Mouse (Mus musculus): ENCODE data around the gene Csta1. TPM values are rescaled to one million over a fixed set of nuclear protein-coding genes. Genes with fewer than 3 reads are reported as not detected.
A peak's percentile ranks its signal among the peaks of the same experiment; 100 is the strongest.
"Not testable (repeated sequence)": the region's sequence is repeated elsewhere in the genome, so short reads cannot be mapped to it uniquely, and the experiment has no call there.

Csta1 gene
- polyA plus RNA-seq (2012; rRNA removed): not detected in 2 replicates

DNA sequence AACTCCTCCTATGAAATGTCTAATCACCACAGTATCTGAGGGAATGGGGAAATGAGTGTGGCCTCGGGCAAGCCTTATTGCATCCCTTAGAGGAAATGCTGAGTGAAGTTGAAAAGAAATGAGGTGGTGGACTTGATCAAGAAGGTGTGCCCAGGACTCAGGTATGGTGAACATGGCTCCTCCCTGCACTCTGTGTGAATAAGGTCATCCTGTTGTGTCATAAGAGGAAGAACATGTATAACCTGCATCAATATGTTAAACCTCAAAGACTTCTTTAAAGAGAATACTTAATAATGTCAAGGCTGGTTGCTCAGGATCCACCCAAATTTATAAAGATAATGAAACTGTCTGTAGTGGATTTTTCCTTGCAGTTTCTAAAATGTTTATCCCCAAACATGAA, at the start of gene Csta1:
TSS of gene Csta1 (minus strand) at position 101 of the 400 bp plus-strand sequence.
- WGBS: 71% methylated on average over 1 of the region's 1 CpGs
- no peak within 1 kb of the TSS for H3K4me3 ChIP-seq (ENCODE audit: insufficient read depth, low read depth, low read length)

DNA sequence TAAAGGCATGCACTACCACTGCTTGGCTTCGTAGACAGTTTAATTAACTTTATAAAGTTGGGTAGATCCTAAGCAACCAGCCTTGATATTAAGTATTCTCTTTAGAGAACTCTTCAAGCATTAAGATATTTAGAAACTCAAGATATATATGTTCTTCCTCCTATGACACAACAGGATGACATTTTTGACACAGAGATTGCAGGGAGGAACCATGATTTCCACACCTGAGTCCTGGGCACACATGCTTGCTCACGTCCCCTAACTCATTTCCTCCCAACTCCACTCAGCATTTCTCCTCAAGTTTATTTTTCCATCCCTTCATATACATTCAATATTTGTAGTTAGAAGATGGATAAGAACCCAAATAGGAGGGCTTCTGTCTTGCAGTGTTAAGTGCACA, 48.9 kb upstream of the Csta1 start:
- H3K4me1 ChIP-seq (ENCODE audit: control insufficient read depth, insufficient read depth, low read length): no peaks in the 10 kb centered on the region
- TF ChIP-seq POLR2A (IDR thresholded peaks at IDR 0.05; ENCODE audit: low read depth, low read length) (no peak), CTCF (conservative IDR thresholded peaks at IDR 0.05; ENCODE audit: insufficient read depth, insufficient read length, low read depth, low read length) (no peak)
- 80% methylated on average over 2 of the region's 2 CpGs for WGBS

More for the DNA sequence above, at the start of gene Csta1:
- Histone ChIP-seq H3K27me3 (replicated peaks; ENCODE audit: control insufficient read depth, insufficient read depth, low read length) (no peaks in the 10 kb centered on the region), H3K4me1 (ENCODE audit: control insufficient read depth, insufficient read depth, low read length) (no peaks in the 10 kb centered on the region), H3K36me3 (ENCODE audit: control insufficient read depth, insufficient read depth, low read length) (no peaks in the 10 kb centered on the region), H3K27ac (ENCODE audit: insufficient read depth, low read depth, low read length) (no peak within 1 kb of the TSS)
- no peak for DNase-seq
- TF ChIP-seq POLR2A (IDR thresholded peaks at IDR 0.05; ENCODE audit: low read depth, low read length) (no peak), CTCF (conservative IDR thresholded peaks at IDR 0.05; ENCODE audit: insufficient read depth, insufficient read length, low read depth, low read length) (no peak)

DNA sequence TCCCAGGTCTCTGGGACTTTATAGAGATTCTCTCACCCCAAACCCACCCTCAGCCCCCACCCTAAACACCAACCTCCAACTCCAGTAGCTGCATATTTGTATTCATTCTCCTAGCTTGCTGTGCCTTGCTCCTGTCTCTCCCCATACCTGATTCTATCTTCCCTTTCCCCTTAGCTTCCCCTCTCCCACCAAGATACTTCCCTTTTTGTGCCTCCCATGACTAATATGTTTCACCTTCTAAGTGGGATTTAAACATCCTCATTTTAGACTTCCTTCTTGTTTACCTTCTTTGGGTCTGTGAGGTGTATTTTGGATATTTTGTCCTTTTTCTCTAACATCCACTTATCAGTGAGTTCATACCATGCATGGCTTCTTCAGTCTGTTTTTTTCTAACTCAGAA, 45.1 kb upstream of the Csta1 start:
- H3K27ac ChIP-seq (ENCODE audit: insufficient read depth, low read depth, low read length): no peak overlapping the region
- TF ChIP-seq CTCF (conservative IDR thresholded peaks at IDR 0.05; ENCODE audit: insufficient read depth, insufficient read length, low read depth, low read length): no peak
- TF ChIP-seq POLR2A (IDR thresholded peaks at IDR 0.05; ENCODE audit: low read depth, low read length): no peak
- no peaks in the 10 kb centered on the region for H3K36me3 ChIP-seq (ENCODE audit: control insufficient read depth, insufficient read depth, low read length)
- no peak overlapping the region for H3K4me3 ChIP-seq (ENCODE audit: insufficient read depth, low read depth, low read length)
- no peaks in the 10 kb centered on the region for H3K4me1 ChIP-seq (ENCODE audit: control insufficient read depth, insufficient read depth, low read length)
- no peaks in the 10 kb centered on the region for H3K27me3 ChIP-seq (replicated peaks; ENCODE audit: control insufficient read depth, insufficient read depth, low read length)
- DNase-seq: no peak

More for the DNA sequence above, 48.9 kb upstream of the Csta1 start:
- Histone ChIP-seq H3K27me3 (replicated peaks; ENCODE audit: control insufficient read depth, insufficient read depth, low read length) (no peaks in the 10 kb centered on the region), H3K36me3 (ENCODE audit: control insufficient read depth, insufficient read depth, low read length) (no peaks in the 10 kb centered on the region), H3K4me3 (ENCODE audit: insufficient read depth, low read depth, low read length) (no peak overlapping the region), H3K27ac (ENCODE audit: insufficient read depth, low read depth, low read length) (no peak overlapping the region)
- no peak for DNase-seq

DNA sequence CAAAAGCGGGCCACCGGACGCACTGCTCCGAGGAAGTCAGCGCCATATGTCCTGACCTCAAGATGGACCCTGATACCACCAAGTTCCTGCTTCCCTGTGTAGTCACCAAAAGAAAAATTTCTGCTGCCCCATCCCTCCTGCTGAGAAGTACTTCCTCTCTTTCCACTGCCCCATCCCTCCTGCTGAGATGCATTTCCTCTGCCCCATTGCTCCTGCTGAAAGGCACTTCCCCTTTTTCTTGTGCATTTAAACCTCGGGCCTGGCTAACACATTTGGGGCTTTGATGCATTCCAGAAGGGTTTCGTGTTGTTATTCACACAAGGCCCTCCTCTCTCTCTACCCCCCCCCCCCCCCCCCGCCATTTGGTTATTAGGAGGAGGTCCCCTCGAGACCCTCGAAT, 36.8 kb upstream of the Csta1 start:
- WGBS: 88% methylated on average over 10 of the region's 10 CpGs
- not testable (repeated sequence) for H3K36me3 ChIP-seq (ENCODE audit: control insufficient read depth, insufficient read depth, low read length); H3K27ac ChIP-seq (ENCODE audit: insufficient read depth, low read depth, low read length); H3K4me1 ChIP-seq (ENCODE audit: control insufficient read depth, insufficient read depth, low read length); DNase-seq; H3K27me3 ChIP-seq (replicated peaks; ENCODE audit: control insufficient read depth, insufficient read depth, low read length); H3K4me3 ChIP-seq (ENCODE audit: insufficient read depth, low read depth, low read length)

DNA sequence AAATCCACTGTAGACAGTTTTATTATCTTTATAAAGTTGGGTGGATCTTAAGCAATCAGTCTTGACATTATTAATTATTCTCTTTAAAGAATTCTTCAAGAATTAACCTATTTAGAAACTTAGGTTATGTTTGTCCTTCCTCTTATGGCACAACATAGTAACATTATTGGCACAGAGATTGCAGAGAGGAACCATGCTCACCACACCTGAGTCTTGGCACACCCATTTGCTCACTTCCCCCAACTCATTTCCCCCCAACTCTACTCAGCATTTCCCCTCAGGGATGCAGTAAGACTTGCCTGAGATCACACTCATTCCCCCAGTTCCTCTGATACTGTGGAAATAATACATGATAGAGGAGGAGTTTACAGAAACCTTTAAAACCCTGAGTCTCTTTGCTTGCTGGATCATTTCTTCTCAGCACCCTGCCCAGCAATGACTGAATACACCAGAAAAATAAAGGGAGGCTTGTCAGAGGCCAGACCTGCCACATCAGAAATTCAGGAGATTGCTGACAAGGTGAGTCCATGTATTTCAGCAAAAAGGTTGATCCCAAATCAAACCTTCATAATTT, 25.4 kb upstream of the Csta1 start, which contains the start of gene Stfa2l1:
TSS of gene Stfa2l1 (plus strand) at position 410 of the 574 bp plus-strand sequence.
- no peak within 1 kb of the TSS for H3K27ac ChIP-seq (ENCODE audit: insufficient read depth, low read depth, low read length)
- no peaks in the 10 kb centered on the region for H3K36me3 ChIP-seq (ENCODE audit: control insufficient read depth, insufficient read depth, low read length)
- DNase-seq: no peak
- no peak for TF ChIP-seq CTCF (conservative IDR thresholded peaks at IDR 0.05; ENCODE audit: insufficient read depth, insufficient read length, low read depth, low read length)
- H3K27me3 ChIP-seq (replicated peaks; ENCODE audit: control insufficient read depth, insufficient read depth, low read length): no peaks in the 10 kb centered on the region
- no peaks in the 10 kb centered on the region for H3K4me1 ChIP-seq (ENCODE audit: control insufficient read depth, insufficient read depth, low read length)
- no peak within 1 kb of the TSS for H3K4me3 ChIP-seq (ENCODE audit: insufficient read depth, low read depth, low read length)

DNA sequence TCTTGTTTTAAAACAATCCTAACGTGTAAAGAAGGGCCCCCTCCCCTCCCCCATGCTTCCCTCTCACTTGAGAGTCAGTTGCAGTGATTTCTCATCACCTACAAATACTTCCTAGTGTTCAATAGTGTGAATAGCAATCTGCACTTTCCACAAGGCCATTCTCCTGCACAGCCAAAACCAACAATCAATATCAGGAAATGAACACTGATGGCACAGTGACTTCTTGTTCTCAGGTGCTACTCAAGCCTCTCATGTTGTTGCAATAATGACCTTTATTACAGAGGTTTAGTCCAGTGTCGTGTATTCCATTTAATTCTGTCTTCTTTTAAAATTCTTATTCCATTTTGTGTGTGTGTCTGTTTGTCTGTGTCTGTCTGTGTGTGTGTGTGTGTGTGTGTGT, 7.2 kb upstream of the Csta1 start:
- WGBS: 79% methylated on average over 2 of the region's 2 CpGs
- no peak for DNase-seq
- Histone ChIP-seq H3K27ac (ENCODE audit: insufficient read depth, low read depth, low read length) (no peak overlapping the region), H3K4me1 (ENCODE audit: control insufficient read depth, insufficient read depth, low read length) (no peaks in the 10 kb centered on the region), H3K36me3 (ENCODE audit: control insufficient read depth, insufficient read depth, low read length) (no peaks in the 10 kb centered on the region), H3K27me3 (replicated peaks; ENCODE audit: control insufficient read depth, insufficient read depth, low read length) (no peaks in the 10 kb centered on the region), H3K4me3 (ENCODE audit: insufficient read depth, low read depth, low read length) (no peak overlapping the region)
- no peak for TF ChIP-seq CTCF (conservative IDR thresholded peaks at IDR 0.05; ENCODE audit: insufficient read depth, insufficient read length, low read depth, low read length)
- no peak for TF ChIP-seq POLR2A (IDR thresholded peaks at IDR 0.05; ENCODE audit: low read depth, low read length)

DNA sequence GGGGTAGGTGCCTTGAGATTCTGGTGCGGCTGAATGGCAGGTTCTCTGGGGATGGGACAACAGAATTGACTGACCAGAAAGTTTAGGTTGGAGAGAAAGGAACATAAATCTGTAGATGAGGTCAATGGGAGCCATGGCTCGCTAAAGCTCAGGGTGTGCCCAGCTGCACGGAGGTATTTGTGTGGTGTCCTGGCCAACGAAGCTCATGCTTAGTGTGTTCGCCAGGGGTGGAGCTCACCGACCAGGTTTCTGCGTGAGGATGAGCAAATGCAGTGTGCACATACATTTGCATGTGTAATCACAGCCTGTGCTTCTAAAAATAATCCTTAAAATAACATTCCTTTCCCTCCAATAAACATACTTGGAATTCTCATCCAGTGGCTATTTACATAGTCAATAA, 2.9 kb downstream of the Csta1 start:
- peak; percentile 19 for DNase-seq
- Histone ChIP-seq H3K27me3 (replicated peaks; ENCODE audit: control insufficient read depth, insufficient read depth, low read length) (no peaks in the 10 kb centered on the region), H3K4me1 (ENCODE audit: control insufficient read depth, insufficient read depth, low read length) (no peaks in the 10 kb centered on the region), H3K27ac (ENCODE audit: insufficient read depth, low read depth, low read length) (no peak overlapping the region), H3K4me3 (ENCODE audit: insufficient read depth, low read depth, low read length) (no peak overlapping the region), H3K36me3 (ENCODE audit: control insufficient read depth, insufficient read depth, low read length) (no peaks in the 10 kb centered on the region)
- no peak for TF ChIP-seq POLR2A (IDR thresholded peaks at IDR 0.05; ENCODE audit: low read depth, low read length)
- no peak for TF ChIP-seq CTCF (conservative IDR thresholded peaks at IDR 0.05; ENCODE audit: insufficient read depth, insufficient read length, low read depth, low read length)
- 47% methylated on average over 7 of the region's 7 CpGs for WGBS

DNA sequence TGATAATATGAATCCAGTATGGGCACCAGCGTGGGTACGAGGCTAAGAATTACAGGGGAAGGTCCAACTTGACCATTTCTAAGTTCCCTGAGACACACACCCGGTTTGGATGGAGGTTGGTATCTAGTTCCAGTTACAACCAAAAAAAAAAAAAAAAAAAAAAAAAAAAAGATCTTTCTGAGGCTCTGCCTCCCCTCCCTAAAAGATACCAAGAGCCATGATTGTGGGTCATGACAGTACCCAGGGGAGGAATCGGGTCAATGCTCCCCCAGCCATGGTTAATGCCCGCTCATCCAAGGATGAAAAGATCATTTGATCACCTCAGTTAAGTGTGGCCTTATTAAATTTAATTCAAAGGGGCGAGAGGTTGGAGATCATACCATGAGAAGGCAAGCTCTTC, 15.3 kb downstream of the Csta1 start:
- not testable (repeated sequence) for H3K27ac ChIP-seq (ENCODE audit: insufficient read depth, low read depth, low read length)

DNA sequence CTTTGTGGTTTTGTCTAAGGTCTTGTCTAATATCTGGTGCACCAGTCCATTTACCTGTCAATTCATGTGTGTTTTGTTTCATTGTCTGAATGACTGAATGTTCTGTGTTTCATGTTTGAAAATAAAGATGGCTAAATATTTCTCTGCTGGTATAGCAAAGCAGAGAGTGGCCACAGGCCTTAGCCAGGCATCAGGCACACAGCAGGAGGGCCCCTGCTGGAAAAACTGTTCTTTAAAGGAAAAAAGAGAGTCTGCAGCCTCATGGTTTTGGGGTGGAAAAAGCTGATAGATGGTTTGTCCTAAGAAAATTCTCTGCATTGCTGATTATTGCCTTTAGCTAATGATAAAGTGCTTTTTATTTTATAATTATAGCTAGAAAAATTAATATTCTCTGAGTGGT, 19.6 kb downstream of the Csta1 start:
- H3K4me1 ChIP-seq (ENCODE audit: control insufficient read depth, insufficient read depth, low read length); H3K36me3 ChIP-seq (ENCODE audit: control insufficient read depth, insufficient read depth, low read length); H3K27me3 ChIP-seq (replicated peaks; ENCODE audit: control insufficient read depth, insufficient read depth, low read length); DNase-seq; H3K27ac ChIP-seq (ENCODE audit: insufficient read depth, low read depth, low read length); H3K4me3 ChIP-seq (ENCODE audit: insufficient read depth, low read depth, low read length): not testable (repeated sequence)

More for the DNA sequence above, 15.3 kb downstream of the Csta1 start:
- not testable (repeated sequence) for H3K4me3 ChIP-seq (ENCODE audit: insufficient read depth, low read depth, low read length); H3K4me1 ChIP-seq (ENCODE audit: control insufficient read depth, insufficient read depth, low read length); H3K36me3 ChIP-seq (ENCODE audit: control insufficient read depth, insufficient read depth, low read length); H3K27me3 ChIP-seq (replicated peaks; ENCODE audit: control insufficient read depth, insufficient read depth, low read length)
- DNase-seq: peak; percentile 16
- 83% methylated on average over 6 of the region's 6 CpGs for WGBS

Data from kidney, adult 2 months (tissue).